ENCODE assay signal across 12 mouse cellular contexts in genomic region chr3:37673513-37674261, GRCm38 (mm10). TPM values are rescaled to one million over a fixed set of nuclear protein-coding genes. Genes with fewer than 3 reads are reported as not detected.
DNase-seq lines count a peak whose midpoint lies in the region; ATAC-seq and TF ChIP-seq lines count a peak whose summit lies in the region.
"Had no signal": no experiment of that assay in that cellular context is flagged by ENCODE, and none has a peak within 500 bp of the region (broad histone marks: within the 10 kb centered on the region; RNA-seq: fewer than 3 reads in every experiment).

No protein-coding gene starts in this region.

- no peak overlapping the region for H3K4me3 ChIP-seq in kidney, embryonic 16.5 days (ENCODE audit: low read length)
- H3K4me3 ChIP-seq in hindbrain, postnatal 0 days (ENCODE audit: low read length) = no peak overlapping the region
- no peak overlapping the region for H3K4me3 ChIP-seq in limb, embryonic 10.5 days
- H3K4me3 ChIP-seq: liver, embryonic 15.5 days had no signal

- no peak for TF ChIP-seq CTCF in hindbrain, postnatal 0 days (IDR thresholded peaks at IDR 0.05; ENCODE audit: low read depth)

- no peaks in the 10 kb centered on the region for H3K27me3 ChIP-seq in kidney, embryonic 16.5 days (ENCODE audit: insufficient read depth, low read length)
- H3K27me3 ChIP-seq in hindbrain, postnatal 0 days (ENCODE audit: insufficient read depth, low read length) = no peaks in the 10 kb centered on the region
- H3K27me3 ChIP-seq in limb, embryonic 10.5 days (ENCODE audit: low read depth, poor library complexity, severe bottlenecking) = peaks cover 15% of the 10 kb centered on the region

- no peak overlapping the region for H3K27ac ChIP-seq in kidney, embryonic 16.5 days (ENCODE audit: low read length)
- H3K27ac ChIP-seq in hindbrain, postnatal 0 days = no peak overlapping the region
- H3K27ac ChIP-seq in limb, embryonic 10.5 days = no peak overlapping the region
- H3K27ac ChIP-seq: liver, embryonic 15.5 days had no signal

- H3K4me1 ChIP-seq in kidney, embryonic 16.5 days (ENCODE audit: insufficient read depth, low read length) = peaks cover 25% of the 10 kb centered on the region
- peaks cover 8% of the 10 kb centered on the region; the same call in 1 of the 2 replicates for H3K4me1 ChIP-seq in hindbrain, postnatal 0 days (ENCODE audit: insufficient read depth, low read length)
- peaks cover 24% of the 10 kb centered on the region for H3K4me1 ChIP-seq in limb, embryonic 10.5 days
- H3K4me1 ChIP-seq: liver, embryonic 15.5 days had no signal

- peaks cover 11% of the 10 kb centered on the region; the same call in 1 of the 2 replicates for H3K36me3 ChIP-seq in kidney, embryonic 16.5 days (ENCODE audit: insufficient read depth, low read length)
- H3K36me3 ChIP-seq in hindbrain, postnatal 0 days (ENCODE audit: insufficient read depth, low read length) = no peaks in the 10 kb centered on the region
- peaks cover 8% of the 10 kb centered on the region for H3K36me3 ChIP-seq in limb, embryonic 10.5 days
- H3K36me3 ChIP-seq: liver, embryonic 15.5 days had no signal

- 58% methylated on average over 13 of the region's 13 CpGs for WGBS in kidney, embryonic 16.5 days
- 35% methylated on average over 13 of the region's 13 CpGs for WGBS in hindbrain, postnatal 0 days
- WGBS in limb, embryonic 10.5 days = 73% methylated on average over 13 of the region's 13 CpGs

- no peak for DNase-seq in kidney, adult 18-20 months
- DNase-seq in embryo, embryonic 10.5 days (ENCODE audit: low spot score) = peak; percentile 73
- DNase-seq in hindbrain, postnatal 0 days (ENCODE audit: low spot score) = peak; percentile 57
- peak; percentile 64 for DNase-seq in retina, embryonic 14.5 days (ENCODE audit: low spot score)
- no peak for DNase-seq in limb, embryonic 10.5 days (ENCODE audit: low spot score)
- no peak for DNase-seq in lung, adult 18-20 months
- DNase-seq in ovary, postnatal 14 days (ENCODE audit: low spot score) = no peak
- DNase-seq: cerebellum, adult 11 months; layer of hippocampus, postnatal 36 days had no signal

- 0 out of 2 replicates have a peak overlapping the region, but pooled peaks have one; percentile 13 for H3K9ac ChIP-seq in kidney, embryonic 16.5 days (replicated peaks; ENCODE audit: low read length)
- H3K9ac ChIP-seq in hindbrain, postnatal 0 days (replicated peaks; ENCODE audit: low read length) = no peak overlapping the region
- H3K9ac ChIP-seq: liver, embryonic 15.5 days had no signal

- H3K9me3 ChIP-seq in kidney, embryonic 16.5 days (ENCODE audit: low read length) = peaks cover 11% of the 10 kb centered on the region
- H3K9me3 ChIP-seq in hindbrain, postnatal 0 days (ENCODE audit: low read length) = peaks cover 7% of the 10 kb centered on the region; the same call in 1 of the 2 replicates
- H3K9me3 ChIP-seq in limb, embryonic 10.5 days (replicated peaks) = peaks cover 5% of the 10 kb centered on the region
- H3K9me3 ChIP-seq: liver, embryonic 15.5 days had no signal

- no peak; the same call in 1 of the 2 replicates for ATAC-seq in kidney, embryonic 16.5 days (ENCODE audit: low FRiP score, low TSS enrichment)
- ATAC-seq in hindbrain, postnatal 0 days = peak; percentile 71

- no peak overlapping the region for H3K4me2 ChIP-seq in kidney, embryonic 16.5 days (replicated peaks; ENCODE audit: low read depth, low read length)
- no peak overlapping the region for H3K4me2 ChIP-seq in hindbrain, postnatal 0 days (ENCODE audit: low read depth, low read length)
- H3K4me2 ChIP-seq: liver, embryonic 15.5 days had no signal

RNA-seq across cellular contexts. Expression of gene Spry1, which starts 33.9 kb away (rescaled TPM):
- 36.2 and 39.6 TPM in 2 replicates for polyA plus RNA-seq in kidney, embryonic 16.5 days (2015; fragmentation: Nextera tagmentation; extraction: Ambion mirVana)
- total RNA-seq in hindbrain, postnatal 0 days (2014; rRNA removed) = 31.8 and 40.6 TPM in 2 replicates
- polyA plus RNA-seq in hindbrain, postnatal 0 days (2015; fragmentation: Nextera tagmentation; extraction: Ambion mirVana) = 5.5 and 5.6 TPM in 2 replicates
- 28.0 and 32.6 TPM in 2 replicates for polyA plus RNA-seq in limb, embryonic 10.5 days (2016; fragmentation: Nextera tagmentation; extraction: Ambion mirVana)
- total RNA-seq: MEL had no signal

RNA-seq across cellular contexts. Expression of gene Gm5148, which starts 50.6 kb away (rescaled TPM):
- polyA plus RNA-seq in kidney, embryonic 16.5 days (2015; fragmentation: Nextera tagmentation; extraction: Ambion mirVana) = 7.5 and 9.6 TPM in 2 replicates
- 8.7 and 10.5 TPM in 2 replicates for total RNA-seq in hindbrain, postnatal 0 days (2014; rRNA removed)
- 12.0 and 12.5 TPM in 2 replicates for polyA plus RNA-seq in hindbrain, postnatal 0 days (2015; fragmentation: Nextera tagmentation; extraction: Ambion mirVana)
- polyA plus RNA-seq in limb, embryonic 10.5 days (2016; fragmentation: Nextera tagmentation; extraction: Ambion mirVana) = 4.6 and 5.7 TPM in 2 replicates

Comparison
In these comparisons a context has a peak if more than half of its experiments do, and no peak if none do; other contexts are left out.
1. DNase-seq: peak in embryo, embryonic 10.5 days (single experiment), hindbrain, postnatal 0 days (single experiment) and retina, embryonic 14.5 days (single experiment); none in kidney, adult 18-20 months (single experiment), limb, embryonic 10.5 days (single experiment), lung, adult 18-20 months (0 of 2) and ovary, postnatal 14 days (single experiment).